Mouse (Mus musculus) lung, postnatal 14 days (tissue): ENCODE measurements around the gene Coro7.

ENCODE experiments used
- DNase-seq: peaks from one replicate; pipeline ENCODE4 v3.0.0; 2021

Gene Coro7

GRCm38 (mm10) chr16:4646831-4647230, 32.7 kb downstream of the Coro7 start:
- DNase-seq: no peak

DNA sequence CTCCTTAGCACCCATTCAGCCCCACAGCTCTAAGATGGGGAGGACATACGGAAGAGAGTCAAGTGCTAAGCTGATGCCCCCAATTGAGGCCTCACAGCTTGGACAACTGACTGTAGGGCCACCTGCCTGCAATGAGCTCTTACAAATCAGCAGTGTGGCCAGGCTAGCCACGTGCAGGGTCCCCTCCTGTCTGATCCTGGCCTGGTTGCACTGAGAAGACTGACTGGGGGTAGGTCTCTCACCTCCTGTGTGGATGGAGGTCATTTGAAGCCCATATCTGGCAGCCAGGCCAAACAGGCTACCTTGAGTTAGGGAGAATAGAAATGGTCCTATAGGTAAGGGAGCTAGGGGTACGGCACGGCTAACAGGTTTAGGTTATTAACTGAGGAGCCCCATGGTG, 33.7 kb downstream of the Coro7 start:
- no peak for DNase-seq

GRCm38 (mm10) chr16:4643670-4644419, 35.7 kb downstream of the Coro7 start:
- DNase-seq: peak; percentile 88

DNA sequence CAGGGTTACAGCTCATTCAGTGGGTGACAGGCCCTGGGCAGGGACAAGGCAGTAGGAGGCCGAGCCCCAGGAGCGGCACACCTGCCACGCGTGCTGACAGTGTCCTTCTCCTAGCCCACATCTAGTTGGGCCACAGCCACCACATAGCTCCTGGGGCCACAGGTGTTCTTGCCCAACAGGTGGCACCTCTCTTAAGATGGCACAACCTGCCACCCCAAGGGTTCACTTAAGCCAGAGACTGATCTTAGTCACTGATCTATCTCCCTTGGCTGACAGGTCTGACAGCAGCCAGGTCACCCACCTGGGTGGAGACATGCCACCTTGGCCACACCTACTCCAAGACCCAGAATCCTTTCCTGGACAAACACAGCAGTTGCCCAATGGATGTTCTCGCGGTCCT, 36.6 kb downstream of the Coro7 start:
- DNase-seq: no peak

- DNase-seq: peak; percentile 72
Measured at GRCm38 (mm10) chr16:4642190-4642589, 37.4 kb downstream of the Coro7 start.

- DNase-seq: peak; percentile 78
Measured at GRCm38 (mm10) chr16:4641119-4641838, 38.3 kb downstream of the Coro7 start.

DNA sequence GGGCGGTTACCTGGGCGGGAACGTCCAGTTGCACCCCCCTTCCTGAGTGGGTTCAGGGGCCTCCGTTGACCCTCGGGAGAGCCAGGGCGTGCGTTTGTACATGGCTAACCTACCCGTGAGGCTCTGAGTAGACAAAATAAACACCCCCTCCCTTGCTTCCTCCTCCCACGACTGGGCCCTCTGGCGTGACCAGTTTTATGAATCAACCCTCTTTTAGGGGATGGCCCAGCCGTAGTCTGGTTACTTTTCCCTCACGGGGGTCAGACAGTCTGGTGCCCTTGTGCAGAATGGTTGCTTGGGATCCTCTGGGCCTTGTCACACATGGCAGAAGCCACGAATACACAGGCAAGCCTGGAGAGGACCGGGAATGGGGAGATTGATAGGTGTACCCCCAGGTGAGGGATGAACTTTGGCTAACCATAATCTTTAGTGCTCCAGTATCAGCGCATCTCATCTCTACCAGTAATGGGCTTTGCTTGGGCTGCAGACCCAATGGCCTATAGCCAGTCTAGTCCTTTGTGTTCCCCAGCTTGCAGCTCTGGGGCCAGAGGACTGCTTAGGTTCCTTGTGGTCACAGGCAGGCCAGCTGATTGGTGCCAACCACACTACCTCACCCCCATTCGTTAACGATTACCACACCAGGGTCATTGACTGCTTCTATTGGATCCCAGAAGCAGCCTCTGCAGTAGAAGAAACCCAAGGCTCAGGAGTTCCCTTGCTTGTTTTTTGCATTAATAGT, 39.1 kb downstream of the Coro7 start:
- DNase-seq: peak; percentile 37

GRCm38 (mm10) chr16:4639831-4640237, 39.7 kb downstream of the Coro7 start, which contains the start of the genes Vasn and Dnaja3:
TSS of gene Vasn (plus strand) at chr16:4639941.
TSS of gene Dnaja3 (plus strand) at chr16:4639989.
- DNase-seq: peak; percentile 94

GRCm38 (mm10) chr16:4638891-4639390, 40.6 kb downstream of the Coro7 start:
- DNase-seq: no peak

GRCm38 (mm10) chr16:4635760-4636159, 43.8 kb downstream of the Coro7 start:
- no peak for DNase-seq

DNA sequence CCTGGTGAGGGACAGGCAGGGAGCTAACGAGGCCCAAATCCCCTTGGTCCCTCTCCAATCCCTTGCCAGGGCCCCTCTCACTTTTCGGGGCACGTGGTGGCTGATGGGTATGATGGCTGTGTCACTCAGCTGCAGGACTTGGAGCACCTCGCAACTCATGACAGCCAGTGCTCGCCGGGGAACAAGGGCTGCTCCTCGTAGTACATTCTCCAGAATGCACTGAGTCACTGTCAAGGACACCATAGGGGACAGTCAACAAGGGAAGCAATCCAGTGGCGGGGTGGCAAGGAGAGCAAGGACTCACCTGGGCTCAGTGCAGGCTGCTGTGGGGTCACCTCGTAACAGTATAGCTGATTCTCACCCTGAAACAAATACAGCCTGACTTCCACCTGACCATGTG, 44.9 kb downstream of the Coro7 start:
- no peak for DNase-seq

DNA sequence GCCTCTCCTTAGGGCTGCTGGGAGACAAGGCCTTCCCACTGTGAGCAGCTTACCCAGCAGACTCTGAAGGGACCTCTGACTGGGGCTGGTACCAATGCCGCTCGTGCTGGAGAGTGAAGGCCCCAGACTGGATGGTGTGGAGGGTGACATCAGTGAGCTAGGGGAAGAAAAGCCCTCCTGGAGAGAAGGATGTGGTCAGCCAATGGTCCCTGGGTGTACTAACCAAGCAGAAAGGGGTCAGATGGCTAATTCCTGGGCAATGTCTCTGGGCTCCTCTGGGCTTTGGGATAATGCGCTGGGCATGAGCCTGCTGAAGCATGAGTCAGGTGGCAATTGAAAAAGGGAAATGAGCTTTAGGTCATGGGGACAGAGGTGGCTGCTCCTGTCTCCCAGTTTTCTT, 45.9 kb downstream of the Coro7 start:
- DNase-seq: no peak

GRCm38 (mm10) chr16:4632050-4632449, 47.5 kb downstream of the Coro7 start:
- DNase-seq: peak; percentile 71

DNA sequence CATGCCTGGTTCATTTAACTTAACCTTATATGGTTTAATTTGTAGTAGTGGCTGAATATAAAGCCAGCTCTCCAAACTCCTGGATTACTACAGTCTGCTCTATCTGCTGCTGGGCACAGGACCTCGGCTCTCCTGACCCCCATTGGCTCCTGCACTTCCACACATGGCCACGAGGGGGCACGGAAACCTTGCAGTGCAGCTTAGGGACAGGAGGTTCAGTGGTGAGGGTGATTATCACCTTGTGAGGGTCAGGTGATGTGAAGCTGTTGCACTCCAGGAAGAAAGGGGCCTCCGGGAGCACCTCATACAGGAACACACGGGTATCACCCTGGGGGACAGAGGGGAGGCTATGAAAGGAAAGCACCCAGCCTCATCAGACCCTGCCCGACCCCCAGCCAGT, 49.6 kb downstream of the Coro7 start:
- peak; percentile 92 for DNase-seq

DNA sequence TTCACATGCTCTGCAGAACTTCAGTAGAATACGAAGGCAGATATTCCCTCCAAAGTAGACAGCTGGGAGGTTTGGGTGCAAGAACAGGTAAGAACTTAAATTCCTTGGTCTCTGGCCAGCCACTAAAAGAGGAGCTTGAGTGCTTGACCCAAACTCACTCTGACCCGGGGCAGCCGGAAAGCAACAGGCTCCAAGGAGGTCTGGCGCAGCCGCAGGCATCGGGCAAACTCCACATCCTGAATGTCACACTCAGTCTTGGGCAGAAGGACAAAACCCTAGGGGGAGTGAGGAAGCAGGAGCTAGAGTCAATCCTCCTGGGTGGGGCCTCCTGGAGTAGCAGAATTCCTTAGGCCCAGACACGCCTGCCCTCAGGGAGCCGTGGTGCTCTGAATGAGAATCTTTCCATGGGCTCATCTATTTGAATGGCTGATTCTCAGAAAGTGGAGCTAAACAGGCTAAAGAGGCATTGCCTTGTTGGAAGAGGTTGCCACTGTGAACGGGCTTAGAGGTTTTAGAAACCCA, 50.6 kb downstream of the Coro7 start:
- no peak for DNase-seq

GRCm38 (mm10) chr16:4627105-4627504, 52.5 kb downstream of the Coro7 start:
- DNase-seq: no peak

- DNase-seq: peak; percentile 92
Measured at GRCm38 (mm10) chr16:4624481-4625110, 55.0 kb downstream of the Coro7 start, which contains the start of gene Pam16. TSS of gene Pam16 (minus strand) at chr16:4624988.

DNA sequence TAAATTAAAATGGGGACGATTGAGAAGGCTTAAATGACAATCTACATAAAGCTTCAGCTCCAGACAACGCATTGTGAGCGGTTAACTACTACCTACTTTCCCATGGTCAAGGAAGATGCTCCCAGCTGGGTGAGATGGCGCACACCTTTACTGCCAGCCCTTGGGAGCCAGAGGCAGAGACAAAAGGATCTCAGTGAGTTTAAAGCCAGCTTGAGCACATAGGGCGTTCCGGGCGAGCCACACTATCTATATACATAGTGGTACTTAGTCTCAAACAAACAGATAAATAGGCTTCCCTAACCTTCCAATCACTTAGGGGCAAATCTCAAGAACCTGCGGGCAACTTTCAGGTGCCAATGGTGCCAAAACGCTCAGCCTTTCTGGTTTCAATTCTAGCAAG, 55.5 kb downstream of the Coro7 start:
- DNase-seq: no peak

DNA sequence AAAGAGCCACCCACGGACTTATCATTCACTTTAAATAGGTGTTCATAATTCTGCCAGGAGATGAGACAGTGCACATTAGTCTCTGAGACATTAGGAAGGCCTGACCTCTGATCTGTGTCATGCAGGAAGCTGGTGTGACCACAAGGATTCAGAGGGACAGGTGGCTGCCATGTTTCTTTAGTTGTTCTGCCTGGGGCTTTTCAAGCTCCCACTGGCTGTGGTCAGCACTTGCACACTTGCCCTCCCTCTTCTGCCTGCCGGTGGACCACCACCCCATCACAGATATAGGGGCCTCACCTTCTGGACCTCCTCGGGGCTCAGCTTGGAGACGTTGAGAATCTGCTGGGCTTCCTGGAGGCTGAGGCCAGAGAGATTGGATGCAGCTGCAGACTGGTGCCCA, 62.7 kb downstream of the Coro7 start:
- no peak for DNase-seq

DNA sequence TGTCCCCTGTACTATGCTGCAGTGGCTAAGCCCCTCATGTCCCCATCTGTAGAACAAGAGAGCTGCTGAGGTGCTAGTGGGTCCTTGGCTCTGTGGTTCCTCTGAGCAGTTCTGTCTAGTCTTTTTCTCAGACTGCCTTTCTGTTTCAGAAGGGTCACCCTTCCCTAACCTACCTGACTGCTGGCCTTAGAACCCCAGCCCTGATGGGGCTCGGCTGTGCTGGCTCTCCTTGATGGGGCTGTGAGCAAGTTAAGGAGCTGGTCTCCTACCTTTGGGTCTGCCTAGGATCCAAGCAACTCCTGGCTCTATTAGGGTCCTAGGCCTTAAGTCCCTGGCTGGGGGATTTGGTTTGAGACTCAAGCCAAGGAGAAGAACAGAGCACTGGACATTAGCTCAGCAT, 64.3 kb downstream of the Coro7 start:
- no peak for DNase-seq

DNA sequence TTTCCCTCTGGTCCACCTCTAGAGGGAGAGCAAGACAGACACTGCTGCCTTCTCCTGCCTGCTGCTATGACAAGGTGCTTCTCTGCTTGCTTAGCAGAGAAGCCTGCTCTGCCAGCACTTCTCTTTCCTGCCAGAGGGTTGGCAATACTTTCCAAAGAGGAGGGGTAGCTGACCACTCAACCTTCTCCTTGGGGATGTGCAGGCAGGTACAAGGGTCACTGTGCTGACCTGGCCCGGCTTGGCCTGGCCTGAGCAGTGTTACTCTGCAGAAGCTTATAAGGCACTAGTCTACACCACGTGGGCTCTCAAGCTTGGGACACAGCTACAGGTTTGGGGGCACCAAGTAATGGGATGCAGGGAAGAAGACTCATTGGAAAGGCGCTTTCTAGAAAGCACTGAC, 64.9 kb downstream of the Coro7 start:
- DNase-seq: no peak

DNA sequence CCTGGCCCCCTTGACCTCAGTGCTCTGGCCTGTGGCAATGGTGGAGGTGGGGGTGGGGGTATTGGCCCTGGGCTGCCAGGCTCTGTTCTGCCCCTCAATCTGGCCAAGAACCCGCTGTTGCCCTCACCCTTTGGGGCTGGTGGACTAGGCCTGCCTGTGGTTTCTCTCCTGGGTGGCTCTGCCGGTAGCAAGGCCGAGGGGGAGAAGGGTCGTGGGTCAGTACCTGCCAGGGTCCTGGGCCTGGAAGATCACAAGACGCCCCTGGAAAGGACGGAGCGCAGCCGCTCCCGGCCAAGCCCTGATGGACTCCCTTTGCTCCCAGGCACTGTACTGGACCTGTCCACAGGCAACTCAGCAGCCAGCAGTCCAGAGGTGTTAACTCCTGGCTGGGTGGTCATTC, 65.8 kb downstream of the Coro7 start:
- no peak for DNase-seq

GRCm38 (mm10) chr16:4611676-4612075, 67.9 kb downstream of the Coro7 start:
- DNase-seq: no peak
